Mouse (Mus musculus) liver, adult 2 months (tissue): ENCODE measurements around the gene Tldc2.

ENCODE experiments used
- CTCF ChIP-seq: fragments of 200-500 bp; IDR thresholded peaks from 2 replicates; pipeline ENCODE4 v1.5.1; 2011; ENCODE audit warnings: low read depth, low read length, control low read depth
- POLR2A ChIP-seq: fragments of 200-500 bp; IDR thresholded peaks from 2 replicates; pipeline ENCODE4 v1.6.1; 2011; ENCODE audit warnings: low read length, control low read depth; ENCODE audit not compliant: insufficient read depth; ENCODE audit errors: extremely low read depth

- TF ChIP-seq CTCF (no peak), POLR2A (no peak)
These were observed 40.9 kb upstream of the Tldc2 start for GRCm38 (mm10) chr2:157045932-157046331.
